Mouse (Mus musculus) T-helper 17 cell (primary cell): ENCODE data around the gene Fgf5.

ENCODE experiments used
- in situ Hi-C, 2 experiments: fragments of 300-600 bp; cut with MboI, MseI; formaldehyde crosslinking; loops; 1 replicate in 1 of 2; 2 replicates in 1 of 2; pipeline ENCODE4 v1.15.1; 2025; ENCODE audit warnings: high pct_unique_total_duplicates in 2 of 2

Gene Fgf5

GRCm38 (mm10) chr5:98253838-98254821 is at the start of gene Fgf5:
Fgf5 (plus strand) TSS chr5:98254184.
- in situ Hi-C loops: no loop called here

- in situ Hi-C loops: loop anchor here in 1 of 2 experiments (10.0 kb wide), 1 partner anchor 878 kb away; no protein-coding TSS in a partner anchor
Measured at GRCm38 (mm10) chr5:98212501-98212900, 41.5 kb upstream of the Fgf5 start.

GRCm38 (mm10) chr5:98221956-98222355 is 32.0 kb upstream of the Fgf5 start:
- in situ Hi-C loops: no loop called here

- in situ Hi-C loops: no loop called here
Measured at GRCm38 (mm10) chr5:98226710-98227109, 27.3 kb upstream of the Fgf5 start.

GRCm38 (mm10) chr5:98229456-98229855 is 24.5 kb upstream of the Fgf5 start:
- in situ Hi-C loops: no loop called here

GRCm38 (mm10) chr5:98238466-98238865 is 15.5 kb upstream of the Fgf5 start:
- in situ Hi-C loops: no loop called here

GRCm38 (mm10) chr5:98241322-98241829 is 12.6 kb upstream of the Fgf5 start:
- in situ Hi-C loops: no loop called here

GRCm38 (mm10) chr5:98245303-98245702 is 8.7 kb upstream of the Fgf5 start:
- in situ Hi-C loops: no loop called here

- in situ Hi-C loops: no loop called here
Measured at GRCm38 (mm10) chr5:98245976-98246375, 8.0 kb upstream of the Fgf5 start.

GRCm38 (mm10) chr5:98246826-98247225 is 7.2 kb upstream of the Fgf5 start:
- in situ Hi-C loops: no loop called here

GRCm38 (mm10) chr5:98247516-98247915 is 6.5 kb upstream of the Fgf5 start:
- in situ Hi-C loops: no loop called here

GRCm38 (mm10) chr5:98253147-98253546 is 837 bp upstream of the Fgf5 start:
- in situ Hi-C loops: no loop called here

- in situ Hi-C loops: no loop called here
Measured at GRCm38 (mm10) chr5:98255176-98255575, 1.2 kb downstream of the Fgf5 start.

- in situ Hi-C loops: no loop called here
Measured at GRCm38 (mm10) chr5:98255760-98256490, 1.9 kb downstream of the Fgf5 start.

GRCm38 (mm10) chr5:98275318-98275818 is 21.4 kb downstream of the Fgf5 start:
- in situ Hi-C loops: no loop called here

GRCm38 (mm10) chr5:98281993-98282392 is 28.0 kb downstream of the Fgf5 start:
- in situ Hi-C loops: no loop called here

GRCm38 (mm10) chr5:98283696-98284478 is 29.9 kb downstream of the Fgf5 start:
- in situ Hi-C loops: no loop called here

- in situ Hi-C loops: no loop called here
Measured at GRCm38 (mm10) chr5:98290642-98291041, 36.7 kb downstream of the Fgf5 start.

GRCm38 (mm10) chr5:98292388-98293048 is 38.5 kb downstream of the Fgf5 start:
- in situ Hi-C loops: no loop called here

- in situ Hi-C loops: no loop called here
Measured at GRCm38 (mm10) chr5:98293049-98293715, 39.2 kb downstream of the Fgf5 start.
